Mouse (Mus musculus) hindbrain, postnatal 0 days (tissue): ENCODE results near the gene Sorbs2. TPM values are rescaled to one million over a fixed set of nuclear protein-coding genes. Genes with fewer than 3 reads are reported as not detected.

ENCODE experiments used
- ATAC-seq: fragments of 200-750 bp; cut with Nextera tagmentation; 2 replicates; pipeline ENCODE4 v1.8.0; 2017; ENCODE audit warnings: mild to moderate bottlenecking, moderate TSS enrichment, moderate library complexity
- DNase-seq: peaks from one replicate; pipeline ENCODE4 v3.0.0-alpha.2; 2015; ENCODE audit warnings: low spot score
- H3K27ac ChIP-seq: fragments of 300-500 bp; sonication (generic); 2 replicates; pipeline ENCODE4 v1.5.1; 2014; ENCODE audit warnings: mild to moderate bottlenecking
- H3K27me3 ChIP-seq: fragments of 300-500 bp; sonication (generic); 2 replicates; pipeline ENCODE4 v1.6.1; 2014; ENCODE audit warnings: low read length, mixed read lengths; ENCODE audit not compliant: insufficient read depth
- H3K36me3 ChIP-seq: fragments of 300-500 bp; sonication (generic); 2 replicates; pipeline ENCODE4 v1.6.1; 2014; ENCODE audit warnings: low read length, mixed read lengths; ENCODE audit not compliant: insufficient read depth
- H3K4me1 ChIP-seq: fragments of 300-500 bp; sonication (generic); 2 replicates; pipeline ENCODE4 v1.6.1; 2014; ENCODE audit warnings: antibody characterized with exemption, low read length, mixed read lengths; ENCODE audit not compliant: insufficient read depth
- H3K4me2 ChIP-seq: fragments of 300-500 bp; sonication (generic); 2 replicates; pipeline ENCODE4 v1.6.1; 2014; ENCODE audit warnings: low read depth, mild to moderate bottlenecking, low read length, moderate library complexity, mixed read lengths
- H3K4me3 ChIP-seq: fragments of 300-500 bp; sonication (generic); 2 replicates; pipeline ENCODE4 v1.5.1; 2014; ENCODE audit warnings: low read length
- H3K9ac ChIP-seq: fragments of 300-500 bp; sonication (generic); replicated peaks from 2 replicates; pipeline ENCODE4 v1.6.1; 2014; ENCODE audit warnings: mild to moderate bottlenecking, low read length, moderate library complexity, mixed read lengths
- H3K9me3 ChIP-seq: fragments of 300-500 bp; sonication (generic); 2 replicates; pipeline ENCODE4 v1.6.1; 2016; ENCODE audit warnings: low read length, mixed read lengths
- CTCF ChIP-seq: IDR thresholded peaks from 2 replicates; pipeline ENCODE4 v1.5.1; 2016; ENCODE audit warnings: antibody characterized with exemption, control low read depth, low read depth
- WGBS: fragments of 180-500 bp; shearing (Covaris S2); extraction: QIAGEN DNeasy Blood & Tissue Kit; methylation state at CpG from one replicate; pipeline ENCODE4 v1.1.7; 2014; 5-methylcytosine and 5-hydroxymethylcytosine counted together
- polyA plus RNA-seq: library from polyadenylated mRNA; unstranded; fragments of >200 nt; fragmentation: Nextera tagmentation; extraction: Ambion mirVana; gene quantifications from 2 replicates; pipeline ENCODE4 v1.2.1, GENCODE M21; 2015
- total RNA-seq: library from RNA; depleted of rRNA; stranded (reverse); fragments of >200 nt; gene quantifications from 2 replicates; pipeline ENCODE4 v1.2.3, GENCODE M21; 2014

The Sorbs2 gene
- total and polyA plus RNA-seq, 2 experiments from 2014 or later, result 37.8 to 65.6 TPM

DNA sequence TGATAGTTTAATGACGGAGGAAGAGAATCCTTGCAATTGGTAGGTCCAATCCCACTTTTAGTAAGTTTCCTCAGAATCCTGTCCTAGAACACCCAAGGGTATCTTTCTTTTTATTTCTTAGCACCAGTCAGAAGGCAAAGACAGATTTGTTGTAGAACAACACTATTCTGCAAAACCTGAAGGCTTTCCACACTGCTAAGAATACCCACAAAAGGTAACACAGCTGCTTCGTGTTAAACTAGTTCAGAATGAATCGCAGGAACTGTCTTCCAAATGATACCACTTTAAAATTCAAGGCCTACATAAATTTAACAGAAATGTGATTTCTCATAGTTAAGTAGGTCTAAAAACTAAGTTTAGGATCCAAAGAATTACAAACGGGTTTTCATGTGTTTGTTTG lies 201.5 kb downstream of the Sorbs2 start:
- Histone ChIP-seq H3K9ac (no peak overlapping the region), H3K9me3 (no peaks in the 10 kb centered on the region), H3K4me3 (no peak overlapping the region), H3K36me3 (no peaks in the 10 kb centered on the region), H3K4me1 (no peaks in the 10 kb centered on the region), H3K27me3 (no peaks in the 10 kb centered on the region), H3K27ac (no peak overlapping the region), H3K4me2 (no peak overlapping the region)
- WGBS, result 87% methylated on average over 4 of the region's 4 CpGs
- ATAC-seq (no peak), DNase-seq (no peak)
- TF ChIP-seq CTCF, result no peak

DNA sequence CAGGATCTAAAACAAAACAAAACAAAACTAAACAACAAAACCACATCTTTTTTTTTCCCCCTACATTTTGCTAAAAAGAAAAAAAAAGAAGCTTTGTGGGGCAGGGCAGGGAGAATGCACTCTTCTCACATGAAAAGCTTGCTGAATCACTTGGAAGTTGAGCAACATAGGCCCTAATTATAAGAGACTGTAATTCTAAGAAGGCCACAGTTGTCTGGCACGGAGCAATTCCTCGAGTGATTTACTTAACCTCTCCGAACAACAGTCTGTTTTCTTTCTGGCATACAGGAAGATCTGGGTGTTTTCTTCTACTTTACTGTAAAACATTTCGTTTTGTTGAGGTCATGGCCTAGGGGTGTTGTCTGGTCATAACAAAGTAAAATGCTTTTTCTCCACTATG lies 202.1 kb downstream of the Sorbs2 start:
- no peak overlapping the region for H3K9ac ChIP-seq
- H3K4me1 ChIP-seq, result no peaks in the 10 kb centered on the region
- H3K27me3 ChIP-seq, result no peaks in the 10 kb centered on the region
- no peak overlapping the region for H3K4me2 ChIP-seq
- DNase-seq (no peak), ATAC-seq (no peak)
- no peak overlapping the region for H3K27ac ChIP-seq
- WGBS, result 57% methylated on average over 4 of the region's 4 CpGs
- no peaks in the 10 kb centered on the region for H3K36me3 ChIP-seq
- TF ChIP-seq CTCF, result no peak
- no peak overlapping the region for H3K4me3 ChIP-seq
- H3K9me3 ChIP-seq, result no peaks in the 10 kb centered on the region

- H3K9ac ChIP-seq, result no peak overlapping the region
- TF ChIP-seq CTCF, result no peak
- DNase-seq, result no peak
Observed at GRCm38 (mm10) chr8:45712610-45713009, 205.0 kb downstream of the Sorbs2 start.

GRCm38 (mm10) chr8:45714806-45715205 lies 207.2 kb downstream of the Sorbs2 start:
- H3K4me3 ChIP-seq, result no peak overlapping the region
- no peaks in the 10 kb centered on the region for H3K9me3 ChIP-seq
- WGBS, result 25% methylated on average over 3 of the region's 3 CpGs
- 0 out of 2 replicates have a peak overlapping the region, but pooled peaks have one; percentile 8 for H3K27ac ChIP-seq
- no peak overlapping the region for H3K9ac ChIP-seq
- no peaks in the 10 kb centered on the region for H3K27me3 ChIP-seq
- H3K36me3 ChIP-seq, result no peaks in the 10 kb centered on the region
- H3K4me2 ChIP-seq, result no peak overlapping the region
- no peak for TF ChIP-seq CTCF
- ATAC-seq, result 0 out of 2 replicates have a peak, but pooled peaks have one; percentile 24
- DNase-seq, result peak; percentile 68
- H3K4me1 ChIP-seq, result no peaks in the 10 kb centered on the region

More at GRCm38 (mm10) chr8:45712610-45713009, 205.0 kb downstream of the Sorbs2 start:
- ATAC-seq, result no peak
- WGBS, result 82% methylated on average over 6 of the region's 6 CpGs
- H3K27me3 ChIP-seq, result no peaks in the 10 kb centered on the region
- H3K4me3 ChIP-seq, result no peak overlapping the region
- H3K9me3 ChIP-seq, result no peaks in the 10 kb centered on the region
- H3K4me2 ChIP-seq, result no peak overlapping the region
- no peak overlapping the region for H3K27ac ChIP-seq
- no peaks in the 10 kb centered on the region for H3K4me1 ChIP-seq
- H3K36me3 ChIP-seq, result no peaks in the 10 kb centered on the region

DNA sequence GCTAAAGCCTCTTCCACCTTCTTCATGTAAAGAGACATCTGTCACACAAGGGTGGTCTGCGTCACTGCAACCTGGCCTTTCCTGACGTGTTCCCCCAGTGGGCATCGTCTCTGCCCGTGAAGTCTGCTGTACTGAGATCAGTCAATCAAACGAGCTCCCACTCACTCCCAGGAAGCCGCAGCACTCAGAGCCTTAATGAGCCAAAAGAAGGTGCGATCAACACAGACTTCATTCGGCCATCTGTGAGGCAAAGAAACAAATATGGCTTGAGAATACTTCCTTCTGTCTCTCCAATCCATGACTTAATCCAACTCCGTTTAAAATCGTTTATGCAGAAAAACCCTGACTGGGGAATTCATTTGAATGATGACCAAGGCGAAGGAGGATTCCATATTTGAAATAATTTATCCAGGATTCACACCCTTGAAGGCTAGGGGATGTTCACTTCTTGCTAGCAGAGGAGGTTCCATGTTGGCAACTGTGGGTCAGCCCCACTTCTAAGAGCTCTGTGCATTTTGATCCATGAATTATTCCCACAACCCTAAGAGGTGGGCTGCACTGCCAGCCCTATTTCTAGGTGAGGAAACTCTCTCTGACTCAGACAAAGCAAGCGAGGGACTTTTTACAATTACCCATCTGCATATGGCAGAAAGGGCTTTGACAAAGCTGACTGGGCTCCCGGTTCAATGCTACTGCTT lies 207.9 kb downstream of the Sorbs2 start:
- TF ChIP-seq CTCF, result no peak
- Histone ChIP-seq H3K9ac (no peak overlapping the region), H3K9me3 (no peaks in the 10 kb centered on the region), H3K4me2 (no peak overlapping the region), H3K4me1 (no peaks in the 10 kb centered on the region), H3K4me3 (no peak overlapping the region), H3K27ac (0 out of 2 replicates have a peak overlapping the region, but pooled peaks have one; percentile 8), H3K27me3 (no peaks in the 10 kb centered on the region), H3K36me3 (no peaks in the 10 kb centered on the region)
- DNase-seq (peak; percentile 23), ATAC-seq (peak; percentile 55; the same call in 1 of the 2 replicates)
- WGBS, result 40% methylated on average over 13 of the region's 13 CpGs

DNA sequence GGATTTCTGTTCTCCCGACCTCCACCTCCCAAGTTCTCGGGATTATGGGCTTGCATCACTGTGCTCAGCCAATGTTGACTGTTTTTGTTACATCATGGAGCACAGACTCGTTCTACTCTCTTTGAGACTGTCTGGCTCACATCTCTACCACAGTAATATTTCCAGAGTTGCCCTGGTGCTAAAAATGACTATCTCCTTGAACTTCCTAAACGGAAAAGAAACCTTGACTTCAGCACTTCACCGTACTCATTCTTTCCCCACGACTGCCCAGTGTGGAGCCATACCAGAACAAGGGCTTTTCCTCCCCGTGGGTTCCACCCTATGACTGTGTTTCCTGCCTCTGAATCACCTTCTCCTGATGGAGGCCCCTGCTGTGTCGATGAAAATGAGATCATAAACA lies 212.2 kb downstream of the Sorbs2 start:
- Histone ChIP-seq H3K4me1 (no peaks in the 10 kb centered on the region), H3K9ac (no peak overlapping the region), H3K27me3 (no peaks in the 10 kb centered on the region), H3K36me3 (no peaks in the 10 kb centered on the region), H3K4me3 (no peak overlapping the region), H3K27ac (no peak overlapping the region), H3K4me2 (no peak overlapping the region), H3K9me3 (no peaks in the 10 kb centered on the region)
- TF ChIP-seq CTCF, result no peak
- DNase-seq (no peak), ATAC-seq (no peak)
- 66% methylated on average over 8 of the region's 8 CpGs for WGBS

- 86% methylated on average over 3 of the region's 3 CpGs for WGBS
Observed at GRCm38 (mm10) chr8:45724204-45724603, 216.6 kb downstream of the Sorbs2 start.

More at GRCm38 (mm10) chr8:45724204-45724603, 216.6 kb downstream of the Sorbs2 start:
- Histone ChIP-seq H3K4me3 (no peak overlapping the region), H3K4me1 (no peaks in the 10 kb centered on the region), H3K36me3 (no peaks in the 10 kb centered on the region), H3K4me2 (no peak overlapping the region), H3K27ac (no peak overlapping the region), H3K9ac (no peak overlapping the region), H3K9me3 (no peaks in the 10 kb centered on the region), H3K27me3 (no peaks in the 10 kb centered on the region)
- TF ChIP-seq CTCF, result no peak
- DNase-seq (no peak), ATAC-seq (no peak)
